Mouse (Mus musculus) liver, postnatal 0 days (tissue): ENCODE data around the gene Sptan1. TPM values are rescaled to one million over a fixed set of nuclear protein-coding genes. Genes with fewer than 3 reads are reported as not detected.
"Not testable (repeated sequence)": the region's sequence is repeated elsewhere in the genome, so short reads cannot be mapped to it uniquely, and the experiment has no call there.

ENCODE experiments used
- ATAC-seq: fragments of 200-750 bp; cut with Nextera tagmentation; 2 replicates; pipeline ENCODE4 v1.8.0; 2017; ENCODE audit warnings: mild to moderate bottlenecking, moderate library complexity
- DNase-seq: peaks from one replicate; pipeline ENCODE4 v3.0.0-alpha.2; 2016
- H3K27ac ChIP-seq: fragments of 300-500 bp; sonication (generic); 2 replicates; pipeline ENCODE4 v1.5.1; 2014; ENCODE audit warnings: antibody characterized with exemption, moderate library complexity, mild to moderate bottlenecking, low read depth
- H3K27me3 ChIP-seq: fragments of 300-500 bp; sonication (generic); 2 replicates; pipeline ENCODE4 v1.6.1; 2014; ENCODE audit warnings: low read length, control low read depth, mixed read lengths; ENCODE audit not compliant: insufficient read depth
- H3K36me3 ChIP-seq: fragments of 300-500 bp; sonication (generic); replicated peaks from 2 replicates; pipeline ENCODE4 v1.6.1; 2014; ENCODE audit warnings: mild to moderate bottlenecking, control low read depth, low read length, moderate library complexity, mixed read lengths; ENCODE audit not compliant: insufficient read depth
- H3K4me1 ChIP-seq: fragments of 300-500 bp; sonication (generic); 2 replicates; pipeline ENCODE4 v1.6.1; 2014; ENCODE audit warnings: antibody characterized with exemption, mild to moderate bottlenecking, control low read depth; ENCODE audit not compliant: insufficient read depth
- H3K4me2 ChIP-seq: fragments of 300-500 bp; sonication (generic); 2 replicates; pipeline ENCODE4 v1.6.1; 2014; ENCODE audit warnings: low read depth, mild to moderate bottlenecking, low read length, moderate library complexity, mixed read lengths
- H3K4me3 ChIP-seq: fragments of 300-500 bp; sonication (generic); 2 replicates; pipeline ENCODE4 v1.5.1; 2014; ENCODE audit warnings: low read depth, low read length
- H3K9ac ChIP-seq: fragments of 300-500 bp; sonication (generic); replicated peaks from 2 replicates; pipeline ENCODE4 v1.6.1; 2014; ENCODE audit warnings: mild to moderate bottlenecking, moderate library complexity
- H3K9me3 ChIP-seq: fragments of 300-500 bp; sonication (generic); 2 replicates; pipeline ENCODE4 v1.6.1; 2016; ENCODE audit warnings: mild to moderate bottlenecking, control low read depth, low read length, mixed read lengths
- CTCF ChIP-seq: sonication (generic); IDR thresholded peaks from 2 replicates; pipeline ENCODE4 v1.5.1; 2016; ENCODE audit warnings: antibody characterized with exemption, low read depth
- EP300 ChIP-seq: IDR thresholded peaks from 2 replicates; pipeline ENCODE4 v1.6.1; 2016; ENCODE audit warnings: antibody characterized with exemption, low read depth, mild to moderate bottlenecking
- WGBS: fragments of 180-500 bp; shearing (Covaris S2); extraction: QIAGEN DNeasy Blood & Tissue Kit; methylation state at CpG from one replicate; pipeline ENCODE4 v1.1.7; 2014; ENCODE audit not compliant: insufficient replicate concordance; 5-methylcytosine and 5-hydroxymethylcytosine counted together
- polyA plus RNA-seq: library from polyadenylated mRNA; unstranded; fragments of >200 nt; fragmentation: Nextera tagmentation; extraction: Ambion mirVana; gene quantifications from 2 replicates; pipeline ENCODE4 v1.2.1, GENCODE M21; 2015

Sptan1 gene
- polyA plus RNA-seq, 1 experiment from 2014 or later, result 17.2 TPM

DNA sequence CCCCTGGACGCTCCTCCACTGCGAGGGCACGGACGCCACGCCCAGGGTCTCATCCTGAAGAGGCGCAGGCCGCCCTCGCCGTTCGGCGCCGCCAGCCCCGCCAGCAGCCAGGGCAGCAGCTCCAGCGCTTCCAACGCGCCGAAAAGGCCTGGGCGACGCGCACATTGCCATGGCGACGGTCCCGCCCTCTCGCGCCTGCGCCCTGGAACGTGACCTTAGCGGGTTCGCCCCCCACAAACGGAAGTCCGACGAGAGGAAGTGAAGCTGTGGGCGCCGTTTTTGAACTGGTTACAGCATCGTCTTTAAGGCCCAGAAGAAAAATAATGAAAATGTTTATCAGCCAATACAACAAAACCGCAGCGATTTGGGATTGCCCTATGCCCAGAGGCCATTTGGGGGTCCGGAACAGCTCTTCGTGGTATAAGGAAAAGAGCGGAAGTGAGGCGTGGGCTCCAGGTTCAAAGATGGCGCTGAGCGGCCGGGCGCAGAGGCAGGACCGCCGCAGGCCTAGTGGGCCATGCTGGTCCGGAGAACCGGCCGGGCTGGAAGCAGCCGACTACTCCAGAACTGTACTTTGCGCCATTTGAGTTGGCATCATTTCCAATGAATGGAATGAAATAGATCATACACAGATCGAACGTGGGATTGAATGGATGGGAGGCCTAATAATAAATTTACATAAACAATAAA, 83.5 kb downstream of the Sptan1 start, which contains the start of gene Wdr34:
Gene Wdr34 (minus strand): TSS at position 183 of the 690 bp plus-strand sequence.
- peak within 1 kb of the TSS; percentile 78 for H3K4me3 ChIP-seq
- peak within 1 kb of the TSS; percentile 92 for H3K27ac ChIP-seq
- H3K36me3 ChIP-seq, result no peaks in the 10 kb centered on the region
- H3K9me3 ChIP-seq, result no peaks in the 10 kb centered on the region
- peak; percentile 98 for DNase-seq
- H3K4me1 ChIP-seq, result peaks cover 9% of the 10 kb centered on the region
- TF ChIP-seq EP300 (peak; percentile 64), CTCF (no peak)
- peak within 1 kb of the TSS; percentile 72 for H3K9ac ChIP-seq
- peak within 1 kb of the TSS; percentile 96 for H3K4me2 ChIP-seq
- ATAC-seq, result peak; percentile 97
- no peaks in the 10 kb centered on the region for H3K27me3 ChIP-seq
- 1% methylated on average over 51 of the region's 54 CpGs for WGBS

DNA sequence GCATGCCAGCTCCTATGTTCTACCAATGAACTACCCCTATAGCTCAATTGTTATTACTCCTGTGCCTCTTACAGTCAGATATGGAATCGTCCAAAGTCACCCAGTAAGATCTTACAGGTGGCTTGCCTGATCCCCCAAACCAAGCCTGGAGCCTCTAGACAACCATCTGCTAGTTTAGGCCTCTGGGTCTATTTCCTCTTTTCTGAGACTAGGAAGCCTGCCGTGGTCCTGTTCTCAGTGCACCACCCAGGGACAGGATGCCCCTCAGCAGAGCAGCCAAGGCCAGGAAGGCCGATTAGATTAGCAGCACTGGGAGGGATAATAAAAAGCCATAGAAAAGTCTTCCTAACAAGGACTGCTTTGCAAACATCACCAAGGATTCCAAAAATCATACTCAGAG, 84.5 kb downstream of the Sptan1 start:
- TF ChIP-seq EP300 (0 out of 2 replicates have a peak, but pooled peaks have one; percentile 29), CTCF (no peak)
- Histone ChIP-seq H3K4me2 (no peak overlapping the region), H3K36me3 (no peaks in the 10 kb centered on the region), H3K9ac (no peak overlapping the region), H3K27ac (no peak overlapping the region), H3K4me1 (peaks cover 9% of the 10 kb centered on the region), H3K4me3 (no peak overlapping the region), H3K9me3 (no peaks in the 10 kb centered on the region), H3K27me3 (no peaks in the 10 kb centered on the region; the same call in 1 of the 2 replicates)
- DNase-seq, result no peak
- no peak for ATAC-seq
- 30% methylated on average over 3 of the region's 3 CpGs for WGBS

DNA sequence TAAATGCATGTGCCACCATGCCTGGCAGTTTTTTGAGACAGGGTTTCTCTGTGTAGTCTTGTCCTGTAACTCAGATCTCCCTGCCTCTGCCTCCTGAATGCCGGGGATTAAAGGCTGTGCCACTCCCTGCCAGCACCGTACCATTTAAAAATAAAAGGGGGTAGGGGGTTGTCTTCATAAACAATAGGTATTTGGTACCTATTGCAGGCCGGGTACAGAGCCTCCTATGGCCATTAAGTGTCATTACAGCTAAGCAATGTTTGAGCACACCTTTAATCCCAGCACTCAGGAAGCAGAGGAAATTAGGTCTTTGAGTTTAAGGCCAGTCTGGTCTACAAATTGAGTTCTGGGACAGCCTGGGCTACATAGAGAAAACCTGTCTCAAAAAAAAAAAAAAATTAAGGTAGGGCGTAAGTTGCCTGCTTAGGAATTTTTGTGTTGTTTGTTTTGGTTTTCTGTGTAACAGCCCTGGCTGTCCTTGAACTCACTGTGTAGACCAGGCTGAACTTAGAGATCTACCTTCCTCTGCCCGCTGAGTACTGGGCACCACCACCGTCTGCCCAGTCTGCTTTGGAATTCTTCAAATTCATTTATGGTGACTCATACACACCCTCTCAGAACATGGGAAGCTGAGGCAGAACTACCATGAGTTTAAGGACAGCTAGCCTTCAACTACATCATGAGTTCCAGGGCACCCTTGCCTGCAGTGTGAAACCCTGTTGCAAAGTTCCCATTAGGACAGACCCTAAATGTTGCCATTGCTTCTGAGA, 86.8 kb downstream of the Sptan1 start:
- WGBS, result 40% methylated on average over 6 of the region's 6 CpGs
- ATAC-seq (no peak), DNase-seq (no peak)
- no peaks in the 10 kb centered on the region for H3K36me3 ChIP-seq
- peaks cover 9% of the 10 kb centered on the region for H3K4me1 ChIP-seq
- no peak overlapping the region for H3K4me3 ChIP-seq
- TF ChIP-seq CTCF (peak; percentile 67), EP300 (no peak)
- H3K4me2 ChIP-seq, result no peak overlapping the region
- H3K27ac ChIP-seq, result no peak overlapping the region
- H3K27me3 ChIP-seq, result no peaks in the 10 kb centered on the region; the same call in 1 of the 2 replicates
- no peak overlapping the region for H3K9ac ChIP-seq
- no peaks in the 10 kb centered on the region for H3K9me3 ChIP-seq

DNA sequence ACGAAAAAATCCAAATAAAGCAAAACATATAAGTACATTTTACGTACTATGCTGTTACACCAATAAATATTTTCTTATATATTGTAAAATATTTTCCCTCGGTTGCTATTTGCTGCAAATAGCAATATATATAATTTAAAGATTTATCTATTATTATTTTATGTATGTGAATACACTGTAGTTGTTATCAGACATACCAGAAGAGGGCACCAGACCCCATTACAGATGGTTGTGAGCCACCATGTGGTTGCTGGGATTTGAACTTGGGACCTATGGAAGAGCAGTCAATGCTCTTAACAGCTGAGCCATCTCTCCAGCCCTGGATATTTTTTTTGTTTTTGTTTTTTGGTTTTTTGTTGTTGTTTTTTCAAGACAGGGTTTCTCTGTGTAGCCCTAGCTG, 90.0 kb downstream of the Sptan1 start:
- not testable (repeated sequence) for H3K27me3 ChIP-seq, H3K4me1 ChIP-seq, H3K9me3 ChIP-seq, H3K4me3 ChIP-seq, ATAC-seq, DNase-seq, H3K27ac ChIP-seq, H3K36me3 ChIP-seq, H3K9ac ChIP-seq, H3K4me2 ChIP-seq
- TF ChIP-seq CTCF, result peak; percentile 25; the same call in 1 of the 2 replicates
- 93% methylated on average over 3 of the region's 3 CpGs for WGBS

DNA sequence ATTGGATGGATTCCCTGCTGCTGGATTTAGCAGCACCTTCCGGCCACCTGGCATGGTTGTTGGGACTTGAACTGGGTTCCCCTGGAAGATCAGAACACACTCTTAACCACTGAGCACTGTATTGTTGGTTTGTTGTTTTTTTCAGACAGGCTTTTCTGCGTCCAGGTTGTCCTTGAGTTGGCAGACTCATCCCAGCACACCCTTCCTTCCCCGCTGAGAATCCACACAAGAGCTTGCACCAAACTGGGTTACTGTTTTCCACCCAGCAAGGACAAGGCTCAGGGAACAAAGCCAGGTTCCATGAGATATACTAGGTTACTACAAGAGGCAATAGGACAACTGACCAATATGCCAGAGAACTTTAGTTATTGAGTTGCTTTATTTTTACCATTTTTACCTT, 91.4 kb downstream of the Sptan1 start:
- H3K4me2 ChIP-seq, result no peak overlapping the region
- H3K4me1 ChIP-seq, result peaks cover 9% of the 10 kb centered on the region
- H3K4me3 ChIP-seq, result no peak overlapping the region
- ATAC-seq (no peak), DNase-seq (no peak)
- H3K27me3 ChIP-seq, result no peaks in the 10 kb centered on the region; the same call in 1 of the 2 replicates
- no peaks in the 10 kb centered on the region for H3K36me3 ChIP-seq
- H3K9me3 ChIP-seq, result no peaks in the 10 kb centered on the region
- 78% methylated on average over 3 of the region's 3 CpGs for WGBS
- TF ChIP-seq EP300 (no peak), CTCF (no peak)
- no peak overlapping the region for H3K27ac ChIP-seq
- H3K9ac ChIP-seq, result no peak overlapping the region

DNA sequence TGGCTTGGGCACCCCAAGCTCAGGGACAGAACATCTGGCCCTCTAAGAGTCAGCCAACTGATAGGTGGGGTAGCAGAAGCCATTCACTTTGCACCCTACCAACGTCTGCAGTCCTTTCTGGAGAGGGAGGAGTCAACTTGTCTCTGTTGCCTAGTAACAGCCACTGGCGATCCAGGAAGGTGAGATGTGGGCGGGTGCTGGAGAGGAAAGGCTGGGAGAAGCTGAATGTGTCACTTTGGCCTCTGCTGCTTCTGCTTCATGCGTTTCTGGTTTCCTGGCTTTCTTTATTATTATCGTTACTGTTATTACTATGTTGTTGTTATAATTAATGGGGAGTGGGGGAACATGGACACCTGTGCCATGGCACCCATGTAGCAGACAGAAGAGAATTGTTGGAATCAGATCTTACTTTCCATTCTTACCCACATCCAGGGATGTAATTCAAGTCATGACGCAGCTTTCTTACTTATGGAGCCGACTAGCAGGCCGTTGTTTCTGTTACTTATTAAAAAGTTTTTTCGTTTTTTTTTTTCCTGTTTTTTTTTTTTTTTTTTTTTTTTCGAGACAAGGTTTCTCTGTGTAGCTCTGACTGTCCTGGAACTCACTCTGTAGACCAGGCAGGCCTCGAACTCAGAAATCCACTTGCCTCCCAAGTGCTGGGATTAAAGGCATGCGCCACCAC, 92.0 kb downstream of the Sptan1 start, which contains the start of gene Set:
Gene Set (plus strand): TSS at position 156 of the 682 bp plus-strand sequence.
- ATAC-seq, result 0 out of 2 replicates have a peak, but pooled peaks have one; percentile 30
- no peak within 1 kb of the TSS for H3K4me2 ChIP-seq
- TF ChIP-seq CTCF (no peak), EP300 (no peak)
- H3K9ac ChIP-seq, result no peak within 1 kb of the TSS
- DNase-seq, result peak; percentile 43
- WGBS, result 45% methylated on average over 11 of the region's 12 CpGs
- no peak within 1 kb of the TSS for H3K27ac ChIP-seq
- peaks cover 11% of the 10 kb centered on the region for H3K4me1 ChIP-seq
- no peak within 1 kb of the TSS for H3K4me3 ChIP-seq
- H3K9me3 ChIP-seq, result no peaks in the 10 kb centered on the region
- no peaks in the 10 kb centered on the region; the same call in 1 of the 2 replicates for H3K27me3 ChIP-seq
- no peaks in the 10 kb centered on the region for H3K36me3 ChIP-seq
